In the genomic region with DNA sequence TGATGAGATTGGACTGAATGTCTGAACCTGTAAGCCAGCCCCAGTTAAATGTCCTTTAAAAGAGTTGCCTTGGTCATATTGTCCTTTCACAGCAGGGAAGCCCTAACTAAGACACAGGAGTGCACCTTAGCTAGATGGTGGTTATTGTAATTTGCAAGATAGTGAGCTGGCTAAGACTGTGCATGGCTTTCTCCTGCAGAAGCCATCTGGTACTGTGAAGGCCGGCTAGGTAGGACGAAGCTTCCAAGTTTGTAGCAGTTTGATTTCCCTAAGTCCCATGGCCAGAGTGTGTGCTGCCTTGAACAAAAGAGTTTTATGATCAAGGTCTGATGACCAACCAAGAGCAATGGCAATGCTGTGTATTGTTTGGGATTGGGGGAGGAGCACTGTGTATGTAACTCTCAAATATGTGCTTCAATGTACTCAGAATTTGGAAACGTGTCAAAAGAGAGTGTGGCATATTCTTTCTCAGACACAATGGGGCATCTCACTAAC, we compare ENCODE assay signal across 11 mouse cellular contexts.
DNase-seq lines count a peak whose midpoint lies in the region.
"Had no signal": no experiment of that assay in that cellular context is flagged by ENCODE, and none has a peak within 500 bp of the region (broad histone marks: within the 10 kb centered on the region; RNA-seq: fewer than 3 reads in every experiment).

No protein-coding gene starts in this region.

- peak; percentile 52 for DNase-seq in cerebellum, adult 9-10 months
- no peak for DNase-seq in cerebellum, postnatal 4 days (ENCODE audit: low spot score in 2 of 2)
- peak; percentile 53 for DNase-seq in brain, adult 2 months (ENCODE audit: low read depth, low spot score)
- peak; percentile 23 to 35 for DNase-seq in cerebellum, postnatal 25 days
- no peak for DNase-seq in thymus, postnatal 4 days
- DNase-seq in kidney, adult 11 months = no peak
- DNase-seq: adrenal gland, postnatal 10 days; gastrocnemius, postnatal 36 days; heart, adult 18-20 months; heart, postnatal 14 days; kidney, adult 18-20 months had no signal

Comparison
In these comparisons a context has a peak if more than half of its experiments do, and no peak if none do; other contexts are left out.
1. DNase-seq: peak in cerebellum, adult 9-10 months (single experiment), brain, adult 2 months (single experiment) and cerebellum, postnatal 25 days (2 of 2); none in cerebellum, postnatal 4 days (0 of 2), thymus, postnatal 4 days (single experiment) and kidney, adult 11 months (single experiment).